Mouse (Mus musculus): ENCODE measurements at regions not wholly inside any gene's neighbourhood (a gene's known extent, or its start where the extent isn't known, plus 50 kb on each side); places are given as distances from the start of the nearest gene placed in this dataset.

GRCm38 (mm10) chr7:72543501-72543900 is 237.1 kb upstream of the Mctp2 start:
- Histone ChIP-seq H3K4me3 (ENCODE audit: control insufficient read depth in 1 of 2, insufficient read depth in 1 of 2, low read depth in 2 of 2, low read length in 2 of 2) (no peak overlapping the region), H3K4me1 (ENCODE audit: control insufficient read depth in 1 of 2, insufficient read depth in 2 of 2, low read length in 2 of 2) (no peaks in the 10 kb centered on the region), H3K9me3 (replicated peaks; ENCODE audit: insufficient read depth, low read length) (no peaks in the 10 kb centered on the region), H3K36me3 (ENCODE audit: control insufficient read depth in 1 of 2, insufficient read depth in 2 of 2, low read length in 2 of 2) (no peaks in the 10 kb centered on the region), H3K9ac (ENCODE audit: control insufficient read depth, low read depth, low read length, poor library complexity, severe bottlenecking) (no peak overlapping the region), H3K27me3 (ENCODE audit: control insufficient read depth in 1 of 2, insufficient read depth in 2 of 2, low read length in 2 of 2) (no peaks in the 10 kb centered on the region), H3K27ac (ENCODE audit: control insufficient read depth, low read depth, low read length) (no peak overlapping the region), H3K79me2 (ENCODE audit: control insufficient read depth, insufficient read depth, low read length, poor library complexity) (no peaks in the 10 kb centered on the region)
- DNase-seq (ENCODE audit: low read depth, low spot score) = no peak
- TF ChIP-seq ETS1 (IDR thresholded peaks at IDR 0.05; ENCODE audit: low read depth, low read length) = no peak
- no peak for TF ChIP-seq NRF1 (IDR thresholded peaks at IDR 0.05; ENCODE audit: insufficient read depth, low read depth, low read length, poor library complexity, severe bottlenecking)
- TF ChIP-seq CHD2 (IDR thresholded peaks at IDR 0.05; ENCODE audit: low read length) = no peak
- no peak for TF ChIP-seq MEF2A (IDR thresholded peaks at IDR 0.05; ENCODE audit: extremely low read depth, insufficient replicate concordance, low read depth, low read length, poor library complexity, severe bottlenecking)
- no peak for TF ChIP-seq MAX (IDR thresholded peaks at IDR 0.05; ENCODE audit: low read length)
- no peak for TF ChIP-seq CHD1 (IDR thresholded peaks at IDR 0.05; ENCODE audit: low read depth, low read length)
- TF ChIP-seq GABPA (IDR thresholded peaks at IDR 0.05; ENCODE audit: low read depth, low read length) = no peak
- TF ChIP-seq NELFE (IDR thresholded peaks at IDR 0.05; ENCODE audit: low read depth, low read length) = no peak
- no peak for TF ChIP-seq UBTF (IDR thresholded peaks at IDR 0.05; ENCODE audit: borderline replicate concordance, insufficient read depth, low read depth, low read length)
- no peak for TF ChIP-seq RAD21 (IDR thresholded peaks at IDR 0.05; ENCODE audit: low read depth, low read length)

- no peaks in the 10 kb centered on the region for H3K27me3 ChIP-seq (ENCODE audit: control insufficient read depth in 1 of 2, insufficient read depth in 2 of 2, low read length in 2 of 2)
- H3K9me3 ChIP-seq (replicated peaks; ENCODE audit: insufficient read depth, low read length) = no peaks in the 10 kb centered on the region
- H3K9ac ChIP-seq (ENCODE audit: control insufficient read depth, low read depth, low read length, poor library complexity, severe bottlenecking) = no peak overlapping the region
- no peaks in the 10 kb centered on the region for H3K36me3 ChIP-seq (ENCODE audit: control insufficient read depth in 1 of 2, insufficient read depth in 2 of 2, low read length in 2 of 2)
- H3K4me1 ChIP-seq (ENCODE audit: control insufficient read depth in 1 of 2, insufficient read depth in 2 of 2, low read length in 2 of 2) = no peaks in the 10 kb centered on the region
- no peaks in the 10 kb centered on the region for H3K79me2 ChIP-seq (ENCODE audit: control insufficient read depth, insufficient read depth, low read length, poor library complexity)
- TF ChIP-seq CTCF (IDR thresholded peaks at IDR 0.05 in 2 of 3, conservative IDR thresholded peaks at IDR 0.05 in 1 of 3; ENCODE audit: control insufficient read depth in 1 of 3, insufficient read depth in 1 of 3, low read depth in 2 of 3, low read length in 3 of 3, poor library complexity in 1 of 3, severe bottlenecking in 1 of 3) (no peak), MAZ (IDR thresholded peaks at IDR 0.05; ENCODE audit: low read depth, low read length) (no peak), RAD21 (IDR thresholded peaks at IDR 0.05; ENCODE audit: low read depth, low read length) (no peak), ELF1 (IDR thresholded peaks at IDR 0.05; ENCODE audit: low read depth, low read length) (no peak), POLR2AphosphoS2 (IDR thresholded peaks at IDR 0.05; ENCODE audit: low read length) (no peak), MXI1 (IDR thresholded peaks at IDR 0.05; ENCODE audit: low read depth, low read length) (no peak), MYB (IDR thresholded peaks at IDR 0.05; ENCODE audit: low read depth, low read length) (no peak), MAX (IDR thresholded peaks at IDR 0.05; ENCODE audit: low read length) (no peak), ZC3H11A (IDR thresholded peaks at IDR 0.05; ENCODE audit: low read depth, low read length) (no peak), SMC3 (IDR thresholded peaks at IDR 0.05; ENCODE audit: low read depth, low read length) (no peak), GATA1 (IDR thresholded peaks at IDR 0.05; ENCODE audit: low read depth, low read length) (no peak), TAL1 (IDR thresholded peaks at IDR 0.05; ENCODE audit: low read length) (no peak), UBTF (IDR thresholded peaks at IDR 0.05; ENCODE audit: borderline replicate concordance, insufficient read depth, low read depth, low read length) (no peak), ZNF384 (IDR thresholded peaks at IDR 0.05; ENCODE audit: low read depth, low read length) (no peak)
- no peak for DNase-seq (ENCODE audit: low read depth, low spot score)
- H3K27ac ChIP-seq (ENCODE audit: control insufficient read depth, low read depth, low read length) = no peak overlapping the region
- no peak overlapping the region for H3K4me3 ChIP-seq (ENCODE audit: control insufficient read depth in 1 of 2, insufficient read depth in 1 of 2, low read depth in 2 of 2, low read length in 2 of 2)
Observed at GRCm38 (mm10) chr7:72543946-72544345, 237.5 kb upstream of the Mctp2 start.

Data from MEL (cell line).